Mouse (Mus musculus) stomach, embryonic 15.5 days (tissue): ENCODE measurements at regions not wholly inside any gene's neighbourhood (a gene's known extent, or its start where the extent isn't known, plus 50 kb on each side); places are given as distances from the start of the nearest gene placed in this dataset.

Source experiments
- ATAC-seq: fragments of 200-750 bp; cut with Nextera tagmentation; 2 replicates; pipeline ENCODE4 v1.8.0; 2017; ENCODE audit warnings: low read depth, moderate number of reproducible peaks, moderate TSS enrichment; ENCODE audit not compliant: insufficient read depth, low FRiP score
- H3K27ac ChIP-seq: fragments of 300-500 bp; sonication (generic); 2 replicates; pipeline ENCODE4 v1.5.1; 2015; ENCODE audit warnings: mild to moderate bottlenecking, inconsistent platforms
- H3K27me3 ChIP-seq: fragments of 300-500 bp; sonication (generic); replicated peaks from 2 replicates; pipeline ENCODE4 v1.6.1; 2015; ENCODE audit warnings: inconsistent platforms
- H3K36me3 ChIP-seq: fragments of 300-500 bp; sonication (generic); 2 replicates; pipeline ENCODE4 v1.6.1; 2015; ENCODE audit warnings: inconsistent platforms
- H3K4me1 ChIP-seq: fragments of 300-500 bp; sonication (generic); 2 replicates; pipeline ENCODE4 v1.6.1; 2015; ENCODE audit warnings: inconsistent platforms
- H3K4me2 ChIP-seq: fragments of 300-500 bp; sonication (generic); 2 replicates; pipeline ENCODE4 v1.6.1; 2015; ENCODE audit warnings: mild to moderate bottlenecking, inconsistent platforms
- H3K4me3 ChIP-seq: fragments of 300-500 bp; sonication (generic); replicated peaks from 2 replicates; pipeline ENCODE4 v1.5.1; 2015; ENCODE audit warnings: inconsistent platforms
- H3K9ac ChIP-seq: fragments of 300-500 bp; sonication (generic); 2 replicates; pipeline ENCODE4 v1.6.1; 2015; ENCODE audit warnings: inconsistent platforms
- H3K9me3 ChIP-seq: fragments of 300-500 bp; sonication (generic); 2 replicates; pipeline ENCODE4 v1.6.1; 2016; ENCODE audit warnings: inconsistent platforms
- WGBS: fragments of 180-500 bp; shearing (Covaris S2); methylation state at CpG from one replicate; pipeline ENCODE4 v1.1.7; 2015; 5-methylcytosine and 5-hydroxymethylcytosine counted together

GRCm38 (mm10) chr15:26469901-26470383, 161.1 kb downstream of the March11 start:
- Histone ChIP-seq H3K27ac (no peak overlapping the region), H3K4me2 (no peak overlapping the region), H3K4me1 (0 out of 2 replicates have a peak, but pooled peaks cover 3% of the 10 kb centered on the region), H3K9ac (no peak overlapping the region), H3K27me3 (no peaks in the 10 kb centered on the region), H3K36me3 (no peaks in the 10 kb centered on the region), H3K4me3 (no peak overlapping the region), H3K9me3 (no peaks in the 10 kb centered on the region)
- ATAC-seq, result peak; percentile 43; the same call in 1 of the 2 replicates
- WGBS, result 10% methylated on average over 8 of the region's 8 CpGs

GRCm38 (mm10) chr15:26487378-26487777, 178.5 kb downstream of the March11 start:
- H3K9ac ChIP-seq, result no peak overlapping the region
- H3K27ac ChIP-seq, result no peak overlapping the region
- no peaks in the 10 kb centered on the region for H3K9me3 ChIP-seq
- H3K4me2 ChIP-seq, result no peak overlapping the region
- H3K4me1 ChIP-seq, result no peaks in the 10 kb centered on the region
- H3K36me3 ChIP-seq, result no peaks in the 10 kb centered on the region
- no peaks in the 10 kb centered on the region for H3K27me3 ChIP-seq
- ATAC-seq, result no peak
- WGBS, result 82% methylated on average over 5 of the region's 5 CpGs
- H3K4me3 ChIP-seq, result no peak overlapping the region
